Comparison of ENCODE assay signal across 18 mouse cellular contexts in the genomic region with DNA sequence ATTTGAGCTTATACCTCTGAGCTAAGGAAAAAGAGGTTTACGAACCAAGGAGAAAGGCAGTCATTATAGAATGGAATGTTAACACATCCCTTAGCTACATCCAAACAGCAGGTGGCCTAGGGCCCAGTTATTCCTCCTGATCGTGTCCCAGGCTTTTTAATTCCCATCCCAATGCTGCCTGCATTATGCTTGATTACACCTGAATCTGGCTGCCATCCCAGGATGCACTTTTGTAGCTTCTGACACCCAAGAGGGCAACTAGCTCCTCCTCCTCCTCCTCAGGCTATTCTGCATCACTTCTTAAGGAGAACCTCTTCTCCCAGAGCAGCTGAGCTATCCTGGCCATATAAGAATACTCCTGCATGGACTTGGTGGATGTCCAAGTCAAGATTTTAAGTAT.
DNase-seq lines count a peak whose midpoint lies in the region; ATAC-seq and TF ChIP-seq lines count a peak whose summit lies in the region.
"Had no signal": no experiment of that assay in that cellular context is flagged by ENCODE, and none has a peak within 500 bp of the region (broad histone marks: within the 10 kb centered on the region; RNA-seq: fewer than 3 reads in every experiment).

No protein-coding gene starts in this region.

- TF ChIP-seq CTCF in midbrain, postnatal 0 days (IDR thresholded peaks at IDR 0.05), result no peak

- H3K27me3 ChIP-seq in midbrain, postnatal 0 days (ENCODE audit: insufficient read depth, low read length), result no peaks in the 10 kb centered on the region
- no peaks in the 10 kb centered on the region for H3K27me3 ChIP-seq in midbrain, embryonic 10.5 days (ENCODE audit: low read depth, poor library complexity, severe bottlenecking)
- H3K27me3 ChIP-seq in embryonic facial prominence, embryonic 10.5 days (replicated peaks; ENCODE audit: low read depth, poor library complexity, severe bottlenecking), result no peaks in the 10 kb centered on the region
- H3K27me3 ChIP-seq in limb, embryonic 15.5 days, result no peaks in the 10 kb centered on the region
- H3K27me3 ChIP-seq: embryonic facial prominence, embryonic 13.5 days; forebrain, embryonic 13.5 days; hindbrain, embryonic 15.5 days had no signal

- no peak overlapping the region for H3K4me2 ChIP-seq in midbrain, postnatal 0 days (ENCODE audit: low read depth, low read length, poor library complexity, severe bottlenecking)
- H3K4me2 ChIP-seq in limb, embryonic 15.5 days, result no peak overlapping the region
- H3K4me2 ChIP-seq: embryonic facial prominence, embryonic 13.5 days; forebrain, embryonic 13.5 days; heart, embryonic 12.5 days; hindbrain, embryonic 15.5 days had no signal

- no peak for ATAC-seq in midbrain, postnatal 0 days (ENCODE audit: low FRiP score)
- 0 out of 2 replicates have a peak, but pooled peaks have one; percentile 35 for ATAC-seq in limb, embryonic 15.5 days (ENCODE audit: insufficient number of reproducible peaks, low FRiP score, low TSS enrichment, low read depth)
- ATAC-seq: forebrain, embryonic 13.5 days had no signal

- no peak overlapping the region for H3K9ac ChIP-seq in midbrain, postnatal 0 days (replicated peaks; ENCODE audit: low read length, poor library complexity, severe bottlenecking)
- no peak overlapping the region for H3K9ac ChIP-seq in limb, embryonic 15.5 days
- H3K9ac ChIP-seq: embryonic facial prominence, embryonic 13.5 days; forebrain, embryonic 13.5 days; heart, embryonic 12.5 days; hindbrain, embryonic 15.5 days had no signal

- H3K4me3 ChIP-seq in midbrain, postnatal 0 days (ENCODE audit: low read depth, low read length), result no peak overlapping the region
- no peak overlapping the region for H3K4me3 ChIP-seq in midbrain, embryonic 10.5 days
- no peak overlapping the region for H3K4me3 ChIP-seq in embryonic facial prominence, embryonic 10.5 days
- no peak overlapping the region for H3K4me3 ChIP-seq in limb, embryonic 15.5 days
- H3K4me3 ChIP-seq: embryonic facial prominence, embryonic 13.5 days; forebrain, embryonic 13.5 days; gastrocnemius, adult 2 months; heart, embryonic 12.5 days; hindbrain, embryonic 10.5 days; hindbrain, embryonic 15.5 days had no signal

- no peaks in the 10 kb centered on the region for H3K36me3 ChIP-seq in midbrain, postnatal 0 days (ENCODE audit: insufficient read depth, low read length)
- H3K36me3 ChIP-seq in midbrain, embryonic 10.5 days, result no peaks in the 10 kb centered on the region
- no peaks in the 10 kb centered on the region for H3K36me3 ChIP-seq in embryonic facial prominence, embryonic 10.5 days (replicated peaks)
- no peaks in the 10 kb centered on the region for H3K36me3 ChIP-seq in limb, embryonic 15.5 days
- H3K36me3 ChIP-seq: embryonic facial prominence, embryonic 13.5 days; heart, embryonic 12.5 days; hindbrain, embryonic 10.5 days; hindbrain, embryonic 15.5 days had no signal

- peak; percentile 7 to 36 for DNase-seq in cerebellum, postnatal 25 days
- no peak for DNase-seq in cerebellum, adult 9-10 months
- DNase-seq in midbrain, postnatal 0 days (ENCODE audit: low spot score), result peak; percentile 15
- DNase-seq in midbrain, embryonic 10.5 days (ENCODE audit: low spot score), result no peak
- peak; percentile 2 for DNase-seq in embryonic facial prominence, embryonic 10.5 days (ENCODE audit: low spot score)
- DNase-seq in adrenal gland, adult (ENCODE audit: inconsistent age in 2 of 2, low spot score in 1 of 2), result no peak
- DNase-seq: adrenal gland, adult 8-10 months; adrenal gland, postnatal 36 days; cerebellum, adult 8-10 months; gastrocnemius, adult 2 months; gastrocnemius, postnatal 25 days; kidney, adult 11 months had no signal

- WGBS in midbrain, postnatal 0 days, result 52% methylated on average over 2 of the region's 2 CpGs
- WGBS in midbrain, embryonic 10.5 days, result 62% methylated on average over 2 of the region's 2 CpGs
- 63% methylated on average over 2 of the region's 2 CpGs for WGBS in embryonic facial prominence, embryonic 10.5 days
- 41% methylated on average over 2 of the region's 2 CpGs for WGBS in limb, embryonic 15.5 days

- H3K4me1 ChIP-seq in midbrain, postnatal 0 days (ENCODE audit: insufficient read depth, low read length), result no peaks in the 10 kb centered on the region
- no peaks in the 10 kb centered on the region for H3K4me1 ChIP-seq in midbrain, embryonic 10.5 days
- no peaks in the 10 kb centered on the region for H3K4me1 ChIP-seq in embryonic facial prominence, embryonic 10.5 days
- H3K4me1 ChIP-seq in limb, embryonic 15.5 days, result 0 out of 2 replicates have a peak, but pooled peaks cover 3% of the 10 kb centered on the region
- H3K4me1 ChIP-seq: embryonic facial prominence, embryonic 13.5 days; heart, embryonic 12.5 days; hindbrain, embryonic 10.5 days; hindbrain, embryonic 15.5 days had no signal

- H3K9me3 ChIP-seq in midbrain, postnatal 0 days (ENCODE audit: low read length), result no peaks in the 10 kb centered on the region
- H3K9me3 ChIP-seq in midbrain, embryonic 10.5 days (replicated peaks), result 0 out of 2 replicates have a peak, but pooled peaks cover 3% of the 10 kb centered on the region
- H3K9me3 ChIP-seq in embryonic facial prominence, embryonic 10.5 days, result 0 out of 2 replicates have a peak, but pooled peaks cover 3% of the 10 kb centered on the region
- no peaks in the 10 kb centered on the region for H3K9me3 ChIP-seq in limb, embryonic 15.5 days
- H3K9me3 ChIP-seq: embryonic facial prominence, embryonic 13.5 days; forebrain, embryonic 13.5 days; heart, embryonic 12.5 days; hindbrain, embryonic 10.5 days; hindbrain, embryonic 15.5 days had no signal

- H3K27ac ChIP-seq in midbrain, postnatal 0 days (ENCODE audit: low read depth, low read length), result no peak overlapping the region
- no peak overlapping the region for H3K27ac ChIP-seq in midbrain, embryonic 10.5 days (replicated peaks)
- no peak overlapping the region for H3K27ac ChIP-seq in embryonic facial prominence, embryonic 10.5 days (replicated peaks)
- no peak overlapping the region for H3K27ac ChIP-seq in limb, embryonic 15.5 days
- H3K27ac ChIP-seq: embryonic facial prominence, embryonic 13.5 days; forebrain, embryonic 13.5 days; gastrocnemius, adult 2 months; hindbrain, embryonic 10.5 days; hindbrain, embryonic 15.5 days had no signal

Comparison
In these comparisons a context has a peak if more than half of its experiments do, and no peak if none do; other contexts are left out.
1. DNase-seq: peak in cerebellum, postnatal 25 days (2 of 2), midbrain, postnatal 0 days (single experiment) and embryonic facial prominence, embryonic 10.5 days (single experiment); none in cerebellum, adult 9-10 months (single experiment), midbrain, embryonic 10.5 days (single experiment) and adrenal gland, adult (0 of 2).